Mouse (Mus musculus) heart, postnatal 0 days (tissue): ENCODE measurements around the gene Gm5129. TPM values are rescaled to one million over a fixed set of nuclear protein-coding genes. Genes with fewer than 3 reads are reported as not detected.
A peak's percentile ranks its signal among the peaks of the same experiment; 100 is the strongest.
"Not testable (repeated sequence)": the region's sequence is repeated elsewhere in the genome, so short reads cannot be mapped to it uniquely, and the experiment has no call there.

Experiments
- ATAC-seq: fragments of 200-750 bp; cut with Nextera tagmentation; 2 replicates; pipeline ENCODE4 v1.8.0; 2017; ENCODE audit warnings: low read depth, moderate number of reproducible peaks, moderate library complexity; ENCODE audit not compliant: insufficient read depth
- DNase-seq: peaks from one replicate; pipeline ENCODE4 v3.0.0-alpha.2; 2016; ENCODE audit warnings: low spot score
- H3K27ac ChIP-seq: fragments of 300-500 bp; sonication (generic); 2 replicates; pipeline ENCODE4 v1.5.1; 2014; ENCODE audit warnings: low read depth, mild to moderate bottlenecking
- H3K27me3 ChIP-seq: fragments of 300-500 bp; sonication (generic); 2 replicates; pipeline ENCODE4 v1.6.1; 2014; ENCODE audit warnings: low read length, mixed read lengths; ENCODE audit not compliant: control insufficient read depth, insufficient read depth
- H3K36me3 ChIP-seq: fragments of 300-500 bp; sonication (generic); replicated peaks from 2 replicates; pipeline ENCODE4 v1.6.1; 2014; ENCODE audit warnings: low read length, mixed read lengths; ENCODE audit not compliant: control insufficient read depth, insufficient read depth
- H3K4me1 ChIP-seq: fragments of 300-500 bp; sonication (generic); 2 replicates; pipeline ENCODE4 v1.6.1; 2014; ENCODE audit warnings: antibody characterized with exemption; ENCODE audit not compliant: control insufficient read depth, insufficient read depth
- H3K4me2 ChIP-seq: fragments of 300-500 bp; sonication (generic); 2 replicates; pipeline ENCODE4 v1.6.1; 2014; ENCODE audit warnings: low read depth, mild to moderate bottlenecking, low read length, moderate library complexity
- H3K4me3 ChIP-seq: fragments of 300-500 bp; sonication (generic); 2 replicates; pipeline ENCODE4 v1.5.1; 2014; ENCODE audit warnings: low read depth, low read length
- H3K9ac ChIP-seq: fragments of 300-500 bp; sonication (generic); replicated peaks from 2 replicates; pipeline ENCODE4 v1.6.1; 2014; ENCODE audit warnings: low read depth, low read length, mixed read lengths
- H3K9me3 ChIP-seq: fragments of 300-500 bp; sonication (generic); replicated peaks from 2 replicates; pipeline ENCODE4 v1.6.1; 2016; ENCODE audit warnings: low read length; ENCODE audit not compliant: control insufficient read depth
- CTCF ChIP-seq: IDR thresholded peaks from 2 replicates; pipeline ENCODE4 v1.5.1; 2016; ENCODE audit warnings: antibody characterized with exemption, control low read depth, low read depth
- EP300 ChIP-seq: IDR thresholded peaks from 2 replicates; pipeline ENCODE4 v1.6.1; 2016; ENCODE audit warnings: antibody characterized with exemption, low read depth
- WGBS: fragments of 180-500 bp; shearing (Covaris S2); extraction: QIAGEN DNeasy Blood & Tissue Kit; methylation state at CpG from one replicate; pipeline ENCODE4 v1.1.7; 2014; 5-methylcytosine and 5-hydroxymethylcytosine counted together
- polyA plus RNA-seq: library from polyadenylated mRNA; unstranded; fragments of >200 nt; fragmentation: Nextera tagmentation; extraction: Ambion mirVana; gene quantifications from 2 replicates; pipeline ENCODE4 v1.2.1, GENCODE M21; 2015
- total RNA-seq: library from RNA; depleted of rRNA; stranded (reverse); fragments of >200 nt; gene quantifications from 2 replicates; pipeline ENCODE4 v1.2.3, GENCODE M21; 2014; ENCODE audit warnings: low replicate concordance

Gene Gm5129
- total and polyA plus RNA-seq, 2 experiments from 2014 or later = not detected

GRCm38 (mm10) chr5:29738076-29738475, 2.3 kb upstream of the Gm5129 start:
- peaks cover 27% of the 10 kb centered on the region for H3K4me1 ChIP-seq
- 74% methylated on average over 4 of the region's 4 CpGs for WGBS
- ATAC-seq = no peak
- H3K27ac ChIP-seq = no peak overlapping the region
- TF ChIP-seq EP300 (no peak), CTCF (no peak)
- H3K4me2 ChIP-seq = no peak overlapping the region
- no peak overlapping the region for H3K9ac ChIP-seq
- no peak overlapping the region for H3K4me3 ChIP-seq
- DNase-seq = no peak
- no peaks in the 10 kb centered on the region for H3K27me3 ChIP-seq
- H3K9me3 ChIP-seq = no peaks in the 10 kb centered on the region
- H3K36me3 ChIP-seq = no peaks in the 10 kb centered on the region

- peak overlapping the region; percentile 71 for H3K4me2 ChIP-seq
- H3K27ac ChIP-seq = no peak overlapping the region
- DNase-seq (no peak), ATAC-seq (no peak)
- H3K36me3 ChIP-seq = no peaks in the 10 kb centered on the region
- H3K27me3 ChIP-seq = no peaks in the 10 kb centered on the region
- H3K9me3 ChIP-seq = no peaks in the 10 kb centered on the region
- no peak overlapping the region for H3K9ac ChIP-seq
- 87% methylated on average over 5 of the region's 5 CpGs for WGBS
- peak overlapping the region; percentile 76; the same call in 1 of the 2 replicates for H3K4me3 ChIP-seq
- H3K4me1 ChIP-seq = peaks cover 27% of the 10 kb centered on the region
- TF ChIP-seq CTCF = no peak
- no peak for TF ChIP-seq EP300
Measured at GRCm38 (mm10) chr5:29737471-29737870, 1.7 kb upstream of the Gm5129 start.

GRCm38 (mm10) chr5:29736942-29737341, 1.2 kb upstream of the Gm5129 start:
- H3K27ac ChIP-seq = peak overlapping the region; percentile 98; the same call in 1 of the 2 replicates
- H3K4me3 ChIP-seq = peak overlapping the region; percentile 76
- TF ChIP-seq CTCF = no peak
- TF ChIP-seq EP300 = no peak
- H3K9ac ChIP-seq = peak overlapping the region; percentile 90
- no peaks in the 10 kb centered on the region for H3K27me3 ChIP-seq
- H3K4me2 ChIP-seq = peak overlapping the region; percentile 71
- peaks cover 27% of the 10 kb centered on the region for H3K4me1 ChIP-seq
- DNase-seq (no peak), ATAC-seq (no peak)
- H3K9me3 ChIP-seq = no peaks in the 10 kb centered on the region
- no peaks in the 10 kb centered on the region for H3K36me3 ChIP-seq
- 47% methylated on average over 9 of the region's 9 CpGs for WGBS

GRCm38 (mm10) chr5:29736073-29736900, 551 bp upstream of the Gm5129 start:
- TF ChIP-seq CTCF (no peak), EP300 (no peak)
- Histone ChIP-seq H3K27ac (peak overlapping the region; percentile 98), H3K9ac (peak overlapping the region; percentile 90), H3K4me3 (peak overlapping the region; percentile 76), H3K27me3 (no peaks in the 10 kb centered on the region), H3K36me3 (no peaks in the 10 kb centered on the region), H3K4me2 (peak overlapping the region; percentile 71), H3K9me3 (no peaks in the 10 kb centered on the region), H3K4me1 (peaks cover 24% of the 10 kb centered on the region)
- WGBS = 2% methylated on average over 39 of the region's 48 CpGs
- DNase-seq (peak; percentile 51), ATAC-seq (peak; percentile 63)

- Histone ChIP-seq H3K36me3 (no peaks in the 10 kb centered on the region), H3K4me2 (peak overlapping the region; percentile 71), H3K27me3 (no peaks in the 10 kb centered on the region), H3K9ac (peak overlapping the region; percentile 90), H3K27ac (peak overlapping the region; percentile 98), H3K9me3 (no peaks in the 10 kb centered on the region), H3K4me3 (peak overlapping the region; percentile 76), H3K4me1 (peaks cover 13% of the 10 kb centered on the region)
- 45% methylated on average over 6 of the region's 6 CpGs for WGBS
- ATAC-seq (no peak), DNase-seq (no peak)
- TF ChIP-seq EP300 = no peak
- no peak for TF ChIP-seq CTCF
Measured at GRCm38 (mm10) chr5:29734831-29735510, 765 bp downstream of the Gm5129 start.

GRCm38 (mm10) chr5:29726070-29726469, 9.7 kb downstream of the Gm5129 start:
- not testable (repeated sequence) for H3K27ac ChIP-seq, H3K9ac ChIP-seq, H3K9me3 ChIP-seq, H3K36me3 ChIP-seq, ATAC-seq, DNase-seq, H3K4me2 ChIP-seq, H3K4me1 ChIP-seq, H3K27me3 ChIP-seq, H3K4me3 ChIP-seq
- WGBS = 61% methylated on average over 5 of the region's 5 CpGs
